Comparison of ENCODE assay signal across 26 mouse cellular contexts in the genomic region with DNA sequence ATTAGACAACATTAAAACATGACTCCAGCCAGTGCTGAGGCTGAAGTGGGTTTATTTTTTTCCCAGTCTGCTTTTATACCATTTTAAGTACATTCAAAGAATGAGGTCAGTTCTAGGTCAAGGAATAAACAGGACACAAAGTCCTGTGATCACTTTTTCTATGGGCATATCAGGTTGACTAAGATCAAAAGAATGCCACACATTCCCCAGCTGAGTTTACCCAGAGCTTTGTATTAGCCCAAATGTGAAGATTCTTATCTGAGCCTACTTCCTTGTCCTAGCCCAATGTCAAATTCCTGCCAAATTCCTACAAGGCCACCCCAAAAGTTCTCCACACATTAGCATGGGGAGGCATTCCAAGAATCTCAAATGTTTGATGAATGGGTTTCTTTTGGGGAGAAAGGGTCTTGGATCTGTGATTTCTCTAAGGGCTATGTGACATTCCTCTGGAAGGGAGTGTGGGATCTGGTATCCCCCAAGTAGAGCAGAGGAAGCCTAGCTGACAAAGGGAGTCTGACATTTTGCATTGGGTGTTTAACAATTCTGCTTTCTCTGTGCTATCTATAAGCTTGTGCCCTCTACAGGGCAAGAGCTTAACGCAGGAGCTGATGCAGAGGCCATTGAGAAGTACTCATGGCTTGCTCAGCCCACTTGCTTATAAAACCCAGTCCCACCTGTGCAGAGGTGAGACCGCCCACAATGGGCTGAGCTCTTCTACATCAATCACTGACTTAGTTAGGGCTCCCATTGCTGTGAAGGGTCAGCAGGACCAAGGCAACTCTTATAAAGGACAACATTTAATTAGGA.
A peak's percentile ranks its signal among the peaks of the same experiment; 100 is the strongest.
DNase-seq lines count a peak whose midpoint lies in the region; ATAC-seq lines count a peak whose summit lies in the region.
"Had no signal": no experiment of that assay in that cellular context is flagged by ENCODE, and none has a peak within 500 bp of the region (broad histone marks: within the 10 kb centered on the region; RNA-seq: fewer than 3 reads in every experiment).

No protein-coding gene starts in this region.

- no peak overlapping the region for H3K27ac ChIP-seq in embryonic facial prominence, embryonic 11.5 days (replicated peaks; ENCODE audit: low read depth, low read length)
- no peak overlapping the region for H3K27ac ChIP-seq in embryonic facial prominence, embryonic 10.5 days (replicated peaks)
- no peak overlapping the region for H3K27ac ChIP-seq in hindbrain, embryonic 16.5 days (ENCODE audit: low read depth, low read length)
- H3K27ac ChIP-seq: forebrain, embryonic 15.5 days; heart, adult 2 months; heart, embryonic 15.5 days; hindbrain, embryonic 13.5 days; intestine, embryonic 15.5 days; liver, embryonic 14.5 days; midbrain, embryonic 13.5 days; neural tube, embryonic 12.5 days; stomach, postnatal 0 days had no signal

- H3K4me2 ChIP-seq in embryonic facial prominence, embryonic 11.5 days (ENCODE audit: low read depth, low read length), result no peak overlapping the region
- H3K4me2 ChIP-seq in hindbrain, embryonic 16.5 days (ENCODE audit: low read length), result no peak overlapping the region
- H3K4me2 ChIP-seq: forebrain, embryonic 15.5 days; heart, embryonic 15.5 days; hindbrain, embryonic 13.5 days; intestine, embryonic 15.5 days; midbrain, embryonic 13.5 days; neural tube, embryonic 12.5 days had no signal

- H3K4me3 ChIP-seq in embryonic facial prominence, embryonic 11.5 days (ENCODE audit: low read depth, low read length), result no peak overlapping the region
- H3K4me3 ChIP-seq in embryonic facial prominence, embryonic 10.5 days, result no peak overlapping the region
- H3K4me3 ChIP-seq in hindbrain, embryonic 16.5 days (ENCODE audit: low read length), result no peak overlapping the region
- H3K4me3 ChIP-seq: forebrain, embryonic 15.5 days; heart, adult 2 months; heart, embryonic 15.5 days; hindbrain, embryonic 13.5 days; intestine, embryonic 15.5 days; midbrain, embryonic 13.5 days; neural tube, embryonic 12.5 days had no signal

- no peaks in the 10 kb centered on the region for H3K4me1 ChIP-seq in embryonic facial prominence, embryonic 11.5 days (ENCODE audit: control insufficient read depth, insufficient read depth, low read length)
- H3K4me1 ChIP-seq in embryonic facial prominence, embryonic 10.5 days, result 0 out of 2 replicates have a peak, but pooled peaks cover 8% of the 10 kb centered on the region
- no peaks in the 10 kb centered on the region for H3K4me1 ChIP-seq in hindbrain, embryonic 16.5 days (ENCODE audit: control insufficient read depth, insufficient read depth, low read depth, low read length)
- H3K4me1 ChIP-seq: forebrain, embryonic 15.5 days; heart, embryonic 15.5 days; hindbrain, embryonic 13.5 days; intestine, embryonic 15.5 days; midbrain, embryonic 13.5 days; neural tube, embryonic 12.5 days had no signal

- H3K9ac ChIP-seq in embryonic facial prominence, embryonic 11.5 days (replicated peaks; ENCODE audit: low read length), result no peak overlapping the region
- no peak overlapping the region for H3K9ac ChIP-seq in hindbrain, embryonic 16.5 days (ENCODE audit: low read depth, low read length)
- H3K9ac ChIP-seq: forebrain, embryonic 15.5 days; heart, embryonic 15.5 days; hindbrain, embryonic 13.5 days; intestine, embryonic 15.5 days; liver, embryonic 14.5 days; midbrain, embryonic 13.5 days; neural tube, embryonic 12.5 days had no signal

- ATAC-seq in embryonic facial prominence, embryonic 11.5 days (replicated peaks; ENCODE audit: insufficient number of reproducible peaks, low FRiP score, low TSS enrichment, low read depth), result no peak
- ATAC-seq in hindbrain, embryonic 16.5 days, result no peak
- ATAC-seq: forebrain, embryonic 15.5 days; intestine, embryonic 15.5 days; midbrain, embryonic 13.5 days had no signal

- no peaks in the 10 kb centered on the region for H3K9me3 ChIP-seq in embryonic facial prominence, embryonic 11.5 days (replicated peaks; ENCODE audit: control insufficient read depth, low read length)
- no peaks in the 10 kb centered on the region for H3K9me3 ChIP-seq in embryonic facial prominence, embryonic 10.5 days
- H3K9me3 ChIP-seq in hindbrain, embryonic 16.5 days (ENCODE audit: control insufficient read depth, low read length), result no peaks in the 10 kb centered on the region
- H3K9me3 ChIP-seq: forebrain, embryonic 15.5 days; heart, embryonic 15.5 days; hindbrain, embryonic 13.5 days; intestine, embryonic 15.5 days; midbrain, embryonic 13.5 days; neural tube, embryonic 12.5 days had no signal

- DNase-seq in embryonic facial prominence, embryonic 11.5 days (ENCODE audit: low spot score), result peak; percentile 12
- DNase-seq in embryonic facial prominence, embryonic 10.5 days (ENCODE audit: low spot score), result no peak
- DNase-seq in thymus, postnatal 0 days (ENCODE audit: low spot score), result peak; percentile 18
- no peak for DNase-seq in thymus, postnatal 10 days (ENCODE audit: low spot score in 2 of 2)
- peak; percentile 92 for DNase-seq in ZHBTc4 (ENCODE audit: low read depth, low spot score)
- DNase-seq in gastrocnemius, adult 18-20 months (ENCODE audit: low spot score), result no peak
- no peak for DNase-seq in layer of hippocampus, postnatal 10 days (ENCODE audit: low spot score in 2 of 2)
- DNase-seq: adrenal gland, adult 2 months; cerebellum, adult 11-12 months; cerebellum, postnatal 10 days; gastrocnemius, postnatal 25 days; heart, adult 2 months; heart, postnatal 36 days; kidney, postnatal 4 days; lung, postnatal 14 days; right cerebral cortex, postnatal 14 days; thymus, adult 2 months had no signal

- H3K36me3 ChIP-seq in embryonic facial prominence, embryonic 11.5 days (replicated peaks; ENCODE audit: control insufficient read depth, insufficient read depth, low read depth, low read length), result no peaks in the 10 kb centered on the region
- H3K36me3 ChIP-seq in embryonic facial prominence, embryonic 10.5 days (replicated peaks), result no peaks in the 10 kb centered on the region
- H3K36me3 ChIP-seq in hindbrain, embryonic 16.5 days (ENCODE audit: control insufficient read depth, insufficient read depth, low read length), result no peaks in the 10 kb centered on the region
- H3K36me3 ChIP-seq: forebrain, embryonic 15.5 days; heart, embryonic 15.5 days; hindbrain, embryonic 13.5 days; intestine, embryonic 15.5 days; midbrain, embryonic 13.5 days; neural tube, embryonic 12.5 days had no signal

- WGBS in embryonic facial prominence, embryonic 11.5 days, result 59% methylated on average over 2 of the region's 2 CpGs
- WGBS in embryonic facial prominence, embryonic 10.5 days, result 59% methylated on average over 2 of the region's 2 CpGs
- 67% methylated on average over 2 of the region's 2 CpGs for WGBS in hindbrain, embryonic 16.5 days

- H3K27me3 ChIP-seq in embryonic facial prominence, embryonic 11.5 days (ENCODE audit: control insufficient read depth, insufficient read depth, low read length), result no peaks in the 10 kb centered on the region
- H3K27me3 ChIP-seq in embryonic facial prominence, embryonic 10.5 days (replicated peaks; ENCODE audit: low read depth, poor library complexity, severe bottlenecking), result no peaks in the 10 kb centered on the region
- H3K27me3 ChIP-seq in hindbrain, embryonic 16.5 days (replicated peaks; ENCODE audit: control insufficient read depth, insufficient read depth, low read length), result no peaks in the 10 kb centered on the region
- H3K27me3 ChIP-seq: forebrain, embryonic 15.5 days; heart, embryonic 15.5 days; hindbrain, embryonic 13.5 days; intestine, embryonic 15.5 days; midbrain, embryonic 13.5 days; neural tube, embryonic 12.5 days had no signal

Comparison
In these comparisons a context has a peak if more than half of its experiments do, and no peak if none do; other contexts are left out.
1. DNase-seq: peak in embryonic facial prominence, embryonic 11.5 days (single experiment), thymus, postnatal 0 days (single experiment) and ZHBTc4 (single experiment); none in embryonic facial prominence, embryonic 10.5 days (single experiment), thymus, postnatal 10 days (0 of 2), gastrocnemius, adult 18-20 months (single experiment) and layer of hippocampus, postnatal 10 days (0 of 2).